Mouse (Mus musculus): ENCODE results near the gene Vmn1r197. TPM values are rescaled to one million over a fixed set of nuclear protein-coding genes. Genes with fewer than 3 reads are reported as not detected.

The Vmn1r197 gene
- polyA plus RNA-seq (2012; fragmentation: generic; extraction: Trizol): not detected

DNA sequence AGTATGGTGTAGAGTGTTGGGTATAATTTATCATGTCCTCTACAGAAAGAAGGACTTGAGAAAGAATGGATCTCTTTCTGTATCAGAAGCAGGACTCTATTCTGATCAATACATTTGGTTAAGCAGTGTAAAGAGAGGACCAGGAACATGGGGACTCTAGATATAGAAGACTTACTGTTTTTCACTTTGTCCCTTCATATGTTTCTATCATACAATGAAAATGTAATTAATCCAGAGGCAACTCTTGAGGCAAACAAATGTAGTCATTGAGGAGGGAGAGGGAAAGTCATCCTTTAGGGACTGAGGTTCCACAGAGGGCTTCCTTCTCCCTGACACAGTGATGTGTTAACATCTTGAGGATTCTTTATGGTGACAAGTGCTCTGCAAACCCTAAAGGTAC lies at the start of gene Vmn1r197:
Gene Vmn1r197 (plus strand): TSS at position 301 of the 400 bp plus-strand sequence.

DNA sequence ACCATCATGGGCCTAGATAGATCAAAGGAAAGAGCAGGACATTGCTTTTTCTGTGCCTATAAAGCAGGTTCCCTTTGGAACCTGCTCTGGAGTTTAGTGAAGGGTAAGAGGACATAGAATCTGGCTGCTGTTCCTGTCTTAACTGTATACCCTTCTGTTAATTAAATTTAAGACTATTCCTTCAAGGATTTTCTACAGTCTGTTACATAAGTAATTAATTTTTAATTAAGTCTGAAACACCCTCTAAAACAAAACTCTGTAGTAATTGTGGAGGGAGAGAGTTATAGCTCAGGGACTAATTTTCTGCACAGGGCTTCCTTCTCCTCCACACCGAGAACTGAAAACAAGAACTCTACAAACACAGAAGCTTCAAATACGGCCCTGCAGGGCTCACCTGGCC lies 34.8 kb upstream of the Vmn1r197 start, which contains the start of gene Vmn1r196:
Gene Vmn1r196 (plus strand): TSS at position 301 of the 400 bp plus-strand sequence.

DNA sequence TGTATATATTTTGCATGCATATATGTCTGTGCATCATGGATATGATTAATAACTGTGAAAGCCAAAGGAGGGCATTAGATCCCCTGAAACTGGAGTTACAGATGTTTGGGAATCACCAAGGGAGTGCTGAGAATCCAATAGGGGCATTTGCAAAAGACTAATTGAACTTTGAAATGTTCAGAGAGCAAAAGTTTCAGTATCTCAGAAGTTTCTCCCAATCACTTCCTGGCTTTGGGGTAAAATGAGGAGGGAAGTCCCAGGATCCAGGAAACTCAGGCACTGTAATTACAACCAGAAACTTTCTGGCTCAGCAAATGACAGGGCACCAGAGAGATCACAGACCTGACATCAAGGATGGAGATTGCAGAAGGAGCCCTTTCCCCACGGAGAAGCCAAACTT lies 25.7 kb downstream of the Vmn1r197 start, which contains the start of gene Vmn1r198:
Gene Vmn1r198 (plus strand): TSS at position 301 of the 400 bp plus-strand sequence.

DNA sequence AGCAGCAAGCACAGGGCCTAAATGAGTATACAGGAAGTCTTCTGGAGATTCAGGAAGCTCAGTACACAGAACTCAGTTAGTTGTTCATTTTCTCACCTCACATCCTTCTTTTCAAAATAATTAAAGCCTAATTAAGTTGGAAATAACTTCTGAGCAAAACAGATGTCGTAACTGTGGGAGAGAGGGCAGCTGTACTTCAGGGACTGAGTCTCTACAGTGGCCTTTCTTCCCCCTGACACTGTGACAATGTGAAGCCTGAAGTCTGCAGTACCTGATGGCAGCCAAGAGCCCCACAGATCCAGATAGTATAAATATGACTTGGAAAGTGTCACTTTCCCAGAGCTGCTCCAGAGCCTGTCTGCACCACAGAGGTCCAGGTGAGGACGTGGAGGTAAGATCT lies 55.1 kb downstream of the Vmn1r197 start, which contains the start of gene Vmn1r199:
Gene Vmn1r199 (plus strand): TSS at position 301 of the 400 bp plus-strand sequence.

Other genes starting within 250 kb of the Vmn1r197 start
- gene Vmn1r188, start 240.1 kb upstream of the Vmn1r197 start, polyA plus RNA-seq (2012; fragmentation: generic; extraction: Trizol): not detected
- gene Vmn1r189, start 218.8 kb upstream of the Vmn1r197 start, polyA plus RNA-seq (2012; fragmentation: generic; extraction: Trizol): not detected
- gene Vmn1r191, start 140.6 kb upstream of the Vmn1r197 start, polyA plus RNA-seq (2012; fragmentation: generic; extraction: Trizol): not detected
- gene Vmn1r192, start 133.4 kb upstream of the Vmn1r197 start, polyA plus RNA-seq (2012; fragmentation: generic; extraction: Trizol): not detected
- not detected for gene Vmn1r193, start 101.4 kb upstream of the Vmn1r197 start, polyA plus RNA-seq (2012; fragmentation: generic; extraction: Trizol)
- not detected for gene Vmn1r194, start 80.4 kb upstream of the Vmn1r197 start, polyA plus RNA-seq (2012; fragmentation: generic; extraction: Trizol)
- not detected for gene Vmn1r195, start 54.1 kb upstream of the Vmn1r197 start, polyA plus RNA-seq (2012; fragmentation: generic; extraction: Trizol)
- not detected for gene Vmn1r196, start 34.7 kb upstream of the Vmn1r197 start, polyA plus RNA-seq (2012; fragmentation: generic; extraction: Trizol)
- not detected for gene Vmn1r198, start 25.8 kb downstream of the Vmn1r197 start, polyA plus RNA-seq (2012; fragmentation: generic; extraction: Trizol)
- not detected for gene Vmn1r199, start 55.2 kb downstream of the Vmn1r197 start, polyA plus RNA-seq (2012; fragmentation: generic; extraction: Trizol)
- not detected for gene Vmn1r200, start 65.8 kb downstream of the Vmn1r197 start, polyA plus RNA-seq (2012; fragmentation: generic; extraction: Trizol)
- not detected for gene Vmn1r201, start 147.3 kb downstream of the Vmn1r197 start, polyA plus RNA-seq (2012; fragmentation: generic; extraction: Trizol)
- not detected for gene Vmn1r202, start 180.8 kb downstream of the Vmn1r197 start, polyA plus RNA-seq (2012; fragmentation: generic; extraction: Trizol)
- gene Vmn1r203, start 193.5 kb downstream of the Vmn1r197 start, polyA plus RNA-seq (2012; fragmentation: generic; extraction: Trizol): not detected
- gene Vmn1r204, start 228.6 kb downstream of the Vmn1r197 start, polyA plus RNA-seq (2012; fragmentation: generic; extraction: Trizol): not detected